Mouse (Mus musculus): Measurements from ENCODE around the gene Taar9. TPM values are rescaled to one million over a fixed set of nuclear protein-coding genes. Genes with fewer than 3 reads are reported as not detected.
A peak's percentile ranks its signal among the peaks of the same experiment; 100 is the strongest.
"Not testable (repeated sequence)": the region's sequence is repeated elsewhere in the genome, so short reads cannot be mapped to it uniquely, and the experiment has no call there.

Taar9 gene
- polyA plus RNA-seq, 1 experiment from 2014 or later: not detected

DNA sequence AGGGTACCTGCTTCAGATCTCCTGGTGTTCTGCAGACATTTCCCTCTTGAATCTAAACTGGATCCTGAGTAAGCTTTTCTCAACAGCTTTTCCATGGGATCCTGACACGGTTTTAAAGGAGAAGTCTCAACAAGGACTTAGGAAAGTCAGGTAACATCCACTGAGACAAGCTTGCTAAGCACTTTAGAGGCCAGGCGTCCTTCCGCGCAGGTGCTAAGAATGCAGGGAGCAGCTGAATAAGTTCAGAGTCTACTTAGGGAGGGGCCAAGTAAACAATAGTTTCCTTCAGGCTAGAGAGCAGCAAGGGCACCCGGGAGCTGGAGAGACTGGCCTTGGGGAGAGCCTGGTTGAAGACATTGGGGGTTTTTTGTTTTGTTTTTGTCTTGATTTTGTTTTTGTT, 22.9 kb upstream of the Taar9 start:
- H3K27ac ChIP-seq (ENCODE audit: low read depth): peak overlapping the region; percentile 82
- 12% methylated on average over 5 of the region's 5 CpGs for WGBS
- no peak overlapping the region for H3K9ac ChIP-seq (ENCODE audit: low read length)
- H3K4me1 ChIP-seq (replicated peaks; ENCODE audit: control insufficient read depth, insufficient read depth, low read length): 0 out of 2 replicates have a peak, but pooled peaks cover 2% of the 10 kb centered on the region
- H3K4me2 ChIP-seq (ENCODE audit: low read length): peak overlapping the region; percentile 39
- H3K9me3 ChIP-seq (ENCODE audit: control insufficient read depth, low read length): no peaks in the 10 kb centered on the region
- H3K36me3 ChIP-seq (ENCODE audit: control insufficient read depth, insufficient read depth, low read length): no peaks in the 10 kb centered on the region
- ATAC-seq (replicated peaks; ENCODE audit: low FRiP score, low TSS enrichment, low read depth) (peak; percentile 80), DNase-seq (ENCODE audit: low spot score) (peak; percentile 55)
- H3K27me3 ChIP-seq (replicated peaks; ENCODE audit: control insufficient read depth, insufficient read depth, low read length): no peaks in the 10 kb centered on the region
- H3K4me3 ChIP-seq (ENCODE audit: low read depth, low read length): no peak overlapping the region

DNA sequence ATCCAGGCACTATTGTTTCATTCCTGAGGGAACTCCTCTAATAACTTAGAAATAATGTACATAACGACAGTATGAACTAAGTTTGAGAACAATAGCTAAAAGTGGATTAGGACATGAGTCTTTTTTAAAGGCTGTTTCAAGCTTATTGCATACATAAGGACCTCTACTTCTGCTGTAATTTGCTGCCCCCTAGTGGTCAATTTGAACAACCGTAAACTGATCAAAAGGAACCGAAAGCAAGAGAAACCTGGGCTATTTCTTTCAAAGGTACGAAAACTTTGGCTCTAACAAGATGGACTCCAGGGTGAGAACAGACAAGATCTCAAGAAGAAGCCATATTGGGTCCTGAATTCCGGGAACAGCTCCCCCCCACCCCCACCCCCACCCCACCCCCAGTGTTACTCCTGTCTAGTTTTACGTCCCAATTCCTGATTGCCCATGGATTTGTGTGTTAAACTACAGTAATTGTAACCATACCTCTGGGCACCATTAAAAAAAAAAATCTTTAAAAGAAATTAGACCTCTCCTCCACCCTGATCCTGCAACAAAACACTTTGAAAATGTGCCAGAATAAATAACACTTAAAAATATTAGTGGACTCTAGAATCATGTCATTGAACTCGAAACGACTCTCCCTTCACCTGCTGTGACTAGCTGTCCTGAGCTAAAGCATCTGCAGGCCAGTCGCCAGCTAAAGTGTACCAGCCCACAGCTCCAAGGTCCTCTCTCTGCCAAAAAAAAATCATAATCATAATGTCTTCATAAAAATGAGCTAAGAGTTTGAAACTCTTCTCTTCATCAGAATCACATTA, 22.3 kb upstream of the Taar9 start:
- peak; percentile 71 for ATAC-seq (replicated peaks; ENCODE audit: low FRiP score, low TSS enrichment, low read depth)
- WGBS: 25% methylated on average over 9 of the region's 9 CpGs
- H3K9ac ChIP-seq (ENCODE audit: low read length): 0 out of 2 replicates have a peak overlapping the region, but pooled peaks have one; percentile 13
- H3K4me3 ChIP-seq (ENCODE audit: low read depth, low read length): 0 out of 2 replicates have a peak overlapping the region, but pooled peaks have one; percentile 17
- H3K36me3 ChIP-seq (ENCODE audit: control insufficient read depth, insufficient read depth, low read length): no peaks in the 10 kb centered on the region
- no peaks in the 10 kb centered on the region for H3K27me3 ChIP-seq (replicated peaks; ENCODE audit: control insufficient read depth, insufficient read depth, low read length)
- no peaks in the 10 kb centered on the region for H3K9me3 ChIP-seq (ENCODE audit: control insufficient read depth, low read length)
- peak overlapping the region; percentile 39 for H3K4me2 ChIP-seq (ENCODE audit: low read length)
- H3K4me1 ChIP-seq (replicated peaks; ENCODE audit: control insufficient read depth, insufficient read depth, low read length): 0 out of 2 replicates have a peak, but pooled peaks cover 2% of the 10 kb centered on the region
- no peak for DNase-seq (ENCODE audit: low spot score)
- peak overlapping the region; percentile 82; the same call in 1 of the 2 replicates for H3K27ac ChIP-seq (ENCODE audit: low read depth)

DNA sequence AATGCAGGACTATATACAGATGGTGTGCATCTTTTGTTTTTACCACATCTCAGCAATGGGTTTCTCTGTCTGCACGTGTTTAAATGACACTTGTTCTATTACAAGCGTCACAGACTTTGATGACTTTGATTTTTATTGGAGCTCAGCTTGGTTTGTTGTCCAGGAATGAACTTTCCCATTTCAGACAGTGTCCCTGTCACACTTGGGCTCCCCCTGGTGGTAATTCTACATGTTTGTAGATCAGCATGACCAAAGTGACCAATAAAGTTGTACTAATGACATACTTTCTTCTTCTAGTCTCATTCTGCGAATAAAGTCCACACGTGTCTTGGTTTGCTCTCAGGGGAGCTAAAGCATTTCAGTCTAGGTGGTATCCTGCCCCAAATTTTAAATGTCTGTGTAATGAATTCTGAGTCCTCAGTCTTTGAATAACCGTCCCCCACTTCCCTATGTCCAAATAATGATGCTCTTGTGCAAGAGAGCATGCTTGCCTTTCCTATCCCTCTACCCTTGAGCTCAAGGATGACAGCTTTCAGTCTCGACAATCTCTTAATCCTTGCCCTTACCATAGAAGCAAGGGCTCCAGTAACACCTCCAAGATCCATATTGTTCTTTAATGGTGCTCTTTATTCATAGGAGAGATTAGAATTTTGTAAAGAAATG, 1.9 kb upstream of the Taar9 start:
- ATAC-seq (replicated peaks; ENCODE audit: low FRiP score, low TSS enrichment, low read depth) (no peak), DNase-seq (ENCODE audit: low spot score) (peak; percentile 66)
- no peaks in the 10 kb centered on the region for H3K4me1 ChIP-seq (replicated peaks; ENCODE audit: control insufficient read depth, insufficient read depth, low read length)
- no peak overlapping the region for H3K9ac ChIP-seq (ENCODE audit: low read length)
- no peak overlapping the region for H3K4me3 ChIP-seq (ENCODE audit: low read depth, low read length)
- 0 out of 2 replicates have a peak, but pooled peaks cover 4% of the 10 kb centered on the region for H3K9me3 ChIP-seq (ENCODE audit: control insufficient read depth, low read length)
- H3K4me2 ChIP-seq (ENCODE audit: low read length): no peak overlapping the region
- H3K27me3 ChIP-seq (replicated peaks; ENCODE audit: control insufficient read depth, insufficient read depth, low read length): no peaks in the 10 kb centered on the region
- WGBS: 48% methylated on average over 6 of the region's 6 CpGs
- no peaks in the 10 kb centered on the region for H3K36me3 ChIP-seq (ENCODE audit: control insufficient read depth, insufficient read depth, low read length)
- no peak overlapping the region for H3K27ac ChIP-seq (ENCODE audit: low read depth)

DNA sequence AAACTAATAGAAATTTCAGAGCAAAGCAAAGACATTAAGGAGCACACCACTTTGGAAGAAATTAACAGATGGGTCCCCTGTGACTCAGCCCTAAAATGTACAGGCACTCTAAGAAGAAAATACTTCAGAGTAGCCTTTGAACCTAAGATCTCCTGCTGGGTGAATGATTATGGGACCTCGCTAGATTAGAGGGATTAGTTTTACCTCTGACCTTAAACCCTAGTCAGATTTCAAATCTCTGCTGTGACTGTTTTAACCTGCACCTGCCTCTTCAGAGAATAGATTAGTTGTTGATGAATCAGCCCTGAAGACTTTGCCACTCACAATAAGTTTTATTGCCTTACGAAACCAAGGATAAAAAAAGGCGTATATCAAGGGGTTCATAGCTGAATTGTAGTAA, 1.1 kb downstream of the Taar9 start:
- no peaks in the 10 kb centered on the region for H3K9me3 ChIP-seq (ENCODE audit: control insufficient read depth, low read length)
- H3K4me2 ChIP-seq (ENCODE audit: low read length): no peak overlapping the region
- peak overlapping the region; percentile 54; the same call in 1 of the 2 replicates for H3K27ac ChIP-seq (ENCODE audit: low read depth)
- H3K4me1 ChIP-seq (replicated peaks; ENCODE audit: control insufficient read depth, insufficient read depth, low read length): no peaks in the 10 kb centered on the region
- ATAC-seq (replicated peaks; ENCODE audit: low FRiP score, low TSS enrichment, low read depth): peak; percentile 71; the same call in 1 of the 2 replicates
- WGBS: 61% methylated on average over 3 of the region's 3 CpGs
- H3K27me3 ChIP-seq (replicated peaks; ENCODE audit: control insufficient read depth, insufficient read depth, low read length): no peaks in the 10 kb centered on the region
- DNase-seq (ENCODE audit: low spot score): no peak
- H3K9ac ChIP-seq (ENCODE audit: low read length): no peak overlapping the region
- H3K36me3 ChIP-seq (ENCODE audit: control insufficient read depth, insufficient read depth, low read length): no peaks in the 10 kb centered on the region
- no peak overlapping the region for H3K4me3 ChIP-seq (ENCODE audit: low read depth, low read length)

DNA sequence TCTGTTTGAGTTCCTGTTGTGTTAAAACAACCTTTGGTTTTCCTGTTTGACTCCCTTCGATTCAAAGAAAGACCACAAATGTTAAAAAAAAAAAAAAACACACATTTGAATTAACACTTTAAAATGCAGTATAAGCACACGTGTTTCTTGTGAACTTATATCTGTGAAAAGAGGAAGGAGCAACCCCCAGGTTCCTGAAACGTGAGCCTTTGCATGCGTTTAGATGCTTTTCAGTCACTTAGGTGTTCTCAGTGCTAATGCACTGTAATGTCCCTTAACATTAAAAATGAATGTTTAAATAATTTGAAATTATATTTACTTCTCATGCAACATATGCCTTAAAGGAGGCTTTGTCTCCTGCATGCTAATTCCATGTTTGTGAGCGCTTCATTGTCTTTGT, 1.6 kb downstream of the Taar9 start:
- no peaks in the 10 kb centered on the region for H3K36me3 ChIP-seq (ENCODE audit: control insufficient read depth, insufficient read depth, low read length)
- no peak overlapping the region for H3K27ac ChIP-seq (ENCODE audit: low read depth)
- no peak overlapping the region for H3K4me3 ChIP-seq (ENCODE audit: low read depth, low read length)
- H3K4me1 ChIP-seq (replicated peaks; ENCODE audit: control insufficient read depth, insufficient read depth, low read length): no peaks in the 10 kb centered on the region
- H3K27me3 ChIP-seq (replicated peaks; ENCODE audit: control insufficient read depth, insufficient read depth, low read length): no peaks in the 10 kb centered on the region
- no peak overlapping the region for H3K4me2 ChIP-seq (ENCODE audit: low read length)
- DNase-seq (ENCODE audit: low spot score) (no peak), ATAC-seq (replicated peaks; ENCODE audit: low FRiP score, low TSS enrichment, low read depth) (no peak)
- H3K9me3 ChIP-seq (ENCODE audit: control insufficient read depth, low read length): no peaks in the 10 kb centered on the region
- no peak overlapping the region for H3K9ac ChIP-seq (ENCODE audit: low read length)
- WGBS: 63% methylated on average over 5 of the region's 5 CpGs

DNA sequence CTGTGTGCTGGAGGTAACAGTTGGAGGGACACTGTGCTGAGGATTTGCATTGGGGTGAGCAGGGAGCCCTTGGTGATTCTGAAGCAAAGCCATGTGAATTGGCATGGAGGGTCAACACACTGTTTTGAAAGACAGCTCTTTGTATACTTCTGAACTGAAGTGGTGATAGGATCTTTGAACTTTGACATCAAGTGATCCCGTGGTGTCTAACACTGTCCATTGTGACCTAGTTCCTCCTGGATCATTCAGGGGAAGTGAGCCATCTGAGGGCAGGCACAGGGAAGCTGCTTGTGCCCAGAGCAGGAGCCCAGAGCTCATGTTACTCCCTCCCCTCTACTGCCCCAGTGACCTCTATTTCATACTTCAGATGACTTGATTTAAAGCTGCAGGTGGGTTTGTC, 6.0 kb downstream of the Taar9 start:
- H3K27me3 ChIP-seq (replicated peaks; ENCODE audit: control insufficient read depth, insufficient read depth, low read length); H3K36me3 ChIP-seq (ENCODE audit: control insufficient read depth, insufficient read depth, low read length); H3K4me3 ChIP-seq (ENCODE audit: low read depth, low read length); H3K9me3 ChIP-seq (ENCODE audit: control insufficient read depth, low read length); H3K9ac ChIP-seq (ENCODE audit: low read length); H3K4me2 ChIP-seq (ENCODE audit: low read length); DNase-seq (ENCODE audit: low spot score); H3K27ac ChIP-seq (ENCODE audit: low read depth); H3K4me1 ChIP-seq (replicated peaks; ENCODE audit: control insufficient read depth, insufficient read depth, low read length); ATAC-seq (replicated peaks; ENCODE audit: low FRiP score, low TSS enrichment, low read depth): not testable (repeated sequence)
- 33% methylated on average over 1 of the region's 1 CpGs for WGBS

DNA sequence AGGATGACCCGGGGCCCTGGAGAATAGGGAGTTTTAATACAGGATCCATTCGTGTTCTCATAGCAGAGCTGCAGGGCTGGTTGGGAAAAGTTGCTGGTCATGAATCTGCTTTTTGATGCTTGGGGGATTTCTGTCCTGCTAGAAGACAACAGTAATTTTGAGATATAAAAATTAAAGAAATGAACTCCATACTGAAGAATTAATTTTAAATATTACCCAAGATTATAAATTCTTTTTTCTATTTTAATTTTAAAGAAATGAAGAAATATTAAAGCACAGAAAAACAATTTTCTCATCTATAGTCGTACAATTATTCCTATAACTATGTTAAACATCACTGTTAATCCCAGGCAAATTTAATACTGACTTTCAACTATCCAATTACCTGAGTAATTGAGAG, 7.5 kb downstream of the Taar9 start, which contains the start of gene Taar8c:
Gene Taar8c (minus strand): TSS at position 101 of the 400 bp plus-strand sequence.
- H3K36me3 ChIP-seq (ENCODE audit: control insufficient read depth, insufficient read depth, low read length); H3K9ac ChIP-seq (ENCODE audit: low read length); ATAC-seq (replicated peaks; ENCODE audit: low FRiP score, low TSS enrichment, low read depth); H3K4me1 ChIP-seq (replicated peaks; ENCODE audit: control insufficient read depth, insufficient read depth, low read length); H3K9me3 ChIP-seq (ENCODE audit: control insufficient read depth, low read length); H3K27me3 ChIP-seq (replicated peaks; ENCODE audit: control insufficient read depth, insufficient read depth, low read length); DNase-seq (ENCODE audit: low spot score); H3K4me3 ChIP-seq (ENCODE audit: low read depth, low read length); H3K4me2 ChIP-seq (ENCODE audit: low read length); H3K27ac ChIP-seq (ENCODE audit: low read depth): not testable (repeated sequence)
- 82% methylated on average over 1 of the region's 3 CpGs for WGBS

DNA sequence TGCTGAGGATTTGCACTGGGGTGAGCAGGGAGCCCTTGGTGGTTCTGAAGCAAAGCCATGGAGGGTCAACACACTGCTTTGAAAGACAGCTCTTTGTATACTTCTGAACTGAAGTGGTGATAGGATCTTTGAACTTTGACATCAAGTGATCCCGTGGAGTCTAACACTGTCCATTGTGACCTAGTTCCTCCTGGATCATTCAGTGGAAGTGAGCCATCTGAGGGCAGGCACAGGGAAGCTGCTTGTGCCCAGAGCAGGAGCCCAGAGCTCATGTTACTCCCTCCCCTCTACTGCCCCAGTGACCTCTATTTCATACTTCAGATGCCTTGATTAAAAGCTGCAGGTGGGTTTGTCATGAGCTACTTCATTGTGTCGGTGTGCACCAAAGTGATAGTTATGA, 12.3 kb downstream of the Taar9 start:
- not testable (repeated sequence) for H3K4me1 ChIP-seq (replicated peaks; ENCODE audit: control insufficient read depth, insufficient read depth, low read length); H3K4me2 ChIP-seq (ENCODE audit: low read length); H3K27me3 ChIP-seq (replicated peaks; ENCODE audit: control insufficient read depth, insufficient read depth, low read length); H3K36me3 ChIP-seq (ENCODE audit: control insufficient read depth, insufficient read depth, low read length); H3K9me3 ChIP-seq (ENCODE audit: control insufficient read depth, low read length); H3K27ac ChIP-seq (ENCODE audit: low read depth); ATAC-seq (replicated peaks; ENCODE audit: low FRiP score, low TSS enrichment, low read depth); H3K4me3 ChIP-seq (ENCODE audit: low read depth, low read length); DNase-seq (ENCODE audit: low spot score); H3K9ac ChIP-seq (ENCODE audit: low read length)
- 51% methylated on average over 2 of the region's 2 CpGs for WGBS

Measured in intestine, embryonic 14.5 days (tissue).